Mouse (Mus musculus) ES-Bruce4 (cell line): ENCODE data around the gene Igdcc3.

Source experiments
- CTCF ChIP-seq: IDR thresholded peaks from one replicate; pipeline ENCODE4 v1.8.1; 2011; ENCODE audit warnings: low read depth, low read length
- POLR2A ChIP-seq: IDR thresholded peaks from one replicate; pipeline ENCODE4 v1.8.1; 2011; ENCODE audit warnings: low read length; ENCODE audit not compliant: insufficient read depth

GRCm38 (mm10) chr9:65172654-65173053 is 31.7 kb downstream of the Igdcc3 start:
- TF ChIP-seq CTCF, result no peak
- no peak for TF ChIP-seq POLR2A
